Mouse (Mus musculus) heart, embryonic 13.5 days (tissue): ENCODE measurements at regions not wholly inside any gene's neighbourhood (a gene's known extent, or its start where the extent isn't known, plus 50 kb on each side); places are given as distances from the start of the nearest gene placed in this dataset.

Experiments used
- ATAC-seq: fragments of 200-750 bp; cut with Nextera tagmentation; 2 replicates; pipeline ENCODE4 v1.8.0; 2017; ENCODE audit warnings: moderate TSS enrichment; ENCODE audit not compliant: insufficient number of reproducible peaks, low FRiP score, low TSS enrichment; ENCODE audit errors: extremely low read depth
- H3K27ac ChIP-seq: fragments of 300-500 bp; sonication (generic); replicated peaks from 2 replicates; pipeline ENCODE4 v1.5.1; 2015; ENCODE audit warnings: moderate library complexity, mild to moderate bottlenecking, inconsistent platforms
- H3K27me3 ChIP-seq: fragments of 300-500 bp; sonication (generic); replicated peaks from 2 replicates; pipeline ENCODE4 v1.6.1; 2015; ENCODE audit warnings: mild to moderate bottlenecking, inconsistent platforms
- H3K36me3 ChIP-seq: fragments of 300-500 bp; sonication (generic); 2 replicates; pipeline ENCODE4 v1.6.1; 2015; ENCODE audit warnings: mild to moderate bottlenecking, inconsistent platforms
- H3K4me1 ChIP-seq: fragments of 300-500 bp; sonication (generic); 2 replicates; pipeline ENCODE4 v1.6.1; 2015; ENCODE audit warnings: inconsistent platforms
- H3K4me2 ChIP-seq: fragments of 300-500 bp; sonication (generic); 2 replicates; pipeline ENCODE4 v1.6.1; 2015; ENCODE audit warnings: inconsistent platforms, mild to moderate bottlenecking, moderate library complexity
- H3K4me3 ChIP-seq: fragments of 300-500 bp; sonication (generic); 2 replicates; pipeline ENCODE4 v1.5.1; 2015; ENCODE audit warnings: moderate library complexity, mild to moderate bottlenecking, inconsistent platforms
- H3K9ac ChIP-seq: fragments of 300-500 bp; sonication (generic); 2 replicates; pipeline ENCODE4 v1.6.1; 2015; ENCODE audit warnings: inconsistent platforms, mild to moderate bottlenecking, moderate library complexity
- H3K9me3 ChIP-seq: fragments of 300-500 bp; sonication (generic); 2 replicates; pipeline ENCODE4 v1.6.1; 2016; ENCODE audit warnings: inconsistent platforms
- WGBS: fragments of 180-500 bp; shearing (Covaris S2); methylation state at CpG from one replicate; pipeline ENCODE4 v1.1.7; 2015; ENCODE audit warnings: mixed read lengths; 5-methylcytosine and 5-hydroxymethylcytosine counted together

DNA sequence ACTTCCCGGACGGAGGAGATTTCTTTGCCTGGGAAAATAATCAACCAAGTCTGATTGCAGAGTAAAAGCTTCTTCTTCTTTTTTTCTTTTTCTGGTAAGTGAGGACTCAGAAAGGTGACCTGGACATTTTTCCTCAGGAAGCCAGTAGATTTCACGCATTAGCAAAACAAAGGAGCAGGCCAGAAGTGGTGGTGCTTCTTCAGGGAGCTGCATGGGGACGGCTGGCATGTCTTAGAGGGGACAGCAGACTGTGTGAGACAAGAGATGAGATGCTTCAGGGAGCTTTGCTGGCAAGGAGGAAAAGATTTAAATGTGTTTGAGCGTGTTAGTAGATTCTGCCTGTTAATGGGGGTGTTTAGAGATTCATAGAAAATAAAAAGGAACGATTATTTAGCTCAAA, 77.4 kb downstream of the Egln3 start:
- no peak overlapping the region for H3K27ac ChIP-seq
- no peaks in the 10 kb centered on the region for H3K36me3 ChIP-seq
- H3K9me3 ChIP-seq: no peaks in the 10 kb centered on the region
- WGBS: 68% methylated on average over 6 of the region's 6 CpGs
- no peak for ATAC-seq
- H3K9ac ChIP-seq: no peak overlapping the region
- no peaks in the 10 kb centered on the region for H3K4me1 ChIP-seq
- no peaks in the 10 kb centered on the region for H3K27me3 ChIP-seq
- H3K4me2 ChIP-seq: peak overlapping the region; percentile 16; the same call in 1 of the 2 replicates
- no peak overlapping the region for H3K4me3 ChIP-seq
